Mouse (Mus musculus) myocyte (in vitro differentiated cells): Measurements from ENCODE around the gene Gprc5c.

Experiments
- CEBPB ChIP-seq: IDR thresholded peaks from 2 replicates; pipeline ENCODE4 v1.6.1; 2011; ENCODE audit warnings: mild to moderate bottlenecking, moderate library complexity; ENCODE audit not compliant: poor library complexity, insufficient read depth, severe bottlenecking
- E2F4 ChIP-seq: IDR thresholded peaks from one replicate; pipeline ENCODE4 v1.6.1; 2011; ENCODE audit warnings: mild to moderate bottlenecking, control low read depth, moderate library complexity; ENCODE audit not compliant: insufficient read depth
- MAX ChIP-seq: IDR thresholded peaks from one replicate; pipeline ENCODE4 v1.6.1; 2011; ENCODE audit warnings: low read depth, mild to moderate bottlenecking, control low read depth
- MYOD1 ChIP-seq, 3 experiments: IDR thresholded peaks; one replicate each; pipeline ENCODE4 v1.6.1; 2011; ENCODE audit warnings: control low read depth in 2 of 3, low read depth in 2 of 3, mild to moderate bottlenecking in 2 of 3, moderate library complexity in 1 of 3; ENCODE audit not compliant: insufficient read length in 2 of 3, control insufficient read depth in 1 of 3
- POLR2A ChIP-seq: IDR thresholded peaks from one replicate; pipeline ENCODE4 v1.6.1; 2011; ENCODE audit warnings: low read depth, mild to moderate bottlenecking, control low read depth, moderate library complexity; ENCODE audit not compliant: insufficient read length
- POLR2AphosphoS2 ChIP-seq: IDR thresholded peaks from one replicate; pipeline ENCODE4 v1.6.1; 2011; ENCODE audit warnings: low read depth, control low read depth; ENCODE audit not compliant: insufficient read length
- REST ChIP-seq: IDR thresholded peaks from one replicate; pipeline ENCODE4 v1.6.1; 2011; ENCODE audit warnings: mild to moderate bottlenecking, control low read depth, moderate library complexity; ENCODE audit not compliant: insufficient read depth, insufficient read length
- TCF12 ChIP-seq: IDR thresholded peaks from one replicate; pipeline ENCODE4 v1.6.1; 2011; ENCODE audit warnings: mild to moderate bottlenecking, control low read depth; ENCODE audit not compliant: poor library complexity, insufficient read depth, severe bottlenecking
- USF1 ChIP-seq: IDR thresholded peaks from one replicate; pipeline ENCODE4 v1.6.1; 2011; ENCODE audit warnings: low read depth, mild to moderate bottlenecking, control low read depth, moderate library complexity

GRCm38 (mm10) chr11:114850452-114851268 lies at the start of gene Gprc5c:
- peak in 2 of 3 experiments; percentile 40 to 82 for TF ChIP-seq MYOD1 (IDR thresholded peaks at IDR 0.05; ENCODE audit: control insufficient read depth in 1 of 3, insufficient read length in 2 of 3, low read depth in 2 of 3)
- peak; percentile 45 for TF ChIP-seq POLR2A
- no peak for TF ChIP-seq MAX
- TF ChIP-seq USF1, result no peak
- no peak for TF ChIP-seq TCF12
- no peak for TF ChIP-seq E2F4
- TF ChIP-seq CEBPB, result no peak
- peak; percentile 45 for TF ChIP-seq POLR2AphosphoS2
- no peak for TF ChIP-seq REST
